Mouse (Mus musculus) left cerebral cortex, adult 18-20 months (tissue): Measurements from ENCODE around the gene Zfyve28. TPM values are rescaled to one million over a fixed set of nuclear protein-coding genes. Genes with fewer than 3 reads are reported as not detected.

Experiments used
- DNase-seq, 2 experiments: peaks; one replicate each; pipeline ENCODE4 v3.0.0; 2021 to 2022; ENCODE audit warnings: low spot score in 2 of 2, mixed read lengths in 1 of 2
- total RNA-seq, 2 experiments: library from RNA; stranded (reverse); gene quantifications; 2 replicates each; pipeline ENCODE4 v1.2.3; 2021

The Zfyve28 gene
- total RNA-seq, 2 experiments from 2014 or later, result 48.2 to 55.0 TPM

DNA sequence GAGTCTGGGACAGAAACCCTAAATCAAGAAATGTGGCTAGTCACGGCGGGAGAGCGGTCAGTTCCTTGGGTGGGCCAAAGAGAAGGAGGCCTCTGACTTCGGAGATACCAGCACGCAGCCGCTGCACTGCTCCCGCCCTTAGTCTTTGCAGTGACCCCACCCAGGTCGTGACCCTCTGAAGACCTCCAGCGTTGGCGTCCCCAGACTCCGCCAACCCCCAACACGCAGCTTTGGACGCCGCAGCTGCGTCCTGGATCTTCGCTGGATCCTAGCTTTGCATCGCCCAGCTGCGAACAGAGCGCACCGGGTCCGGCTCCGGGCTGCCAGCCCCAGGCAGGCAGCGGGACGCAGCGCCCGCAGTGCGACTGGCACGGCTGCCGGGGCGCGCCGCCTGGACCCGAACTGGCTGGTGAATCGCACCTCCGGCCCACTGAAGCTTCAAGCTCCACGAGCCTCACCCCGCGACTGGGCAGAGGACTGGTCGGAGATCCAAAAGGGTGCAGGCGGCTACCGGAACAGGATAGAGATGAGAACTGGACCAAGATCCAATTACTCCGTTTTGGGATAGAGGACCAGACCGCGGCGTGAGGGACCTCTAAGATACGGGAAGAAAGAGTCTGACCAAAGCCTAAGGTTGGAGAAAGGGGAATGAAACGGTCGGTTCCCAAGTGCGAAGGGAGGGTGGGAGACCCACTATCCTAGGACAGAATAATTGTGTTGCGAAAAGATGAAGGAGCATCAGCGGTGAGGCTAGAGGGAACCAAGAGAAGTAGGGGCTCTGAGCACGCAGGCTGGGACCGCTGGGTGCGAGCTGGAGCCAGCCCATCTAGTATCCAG, 1.0 kb downstream of the Zfyve28 start:
- peak in 1 of 2 experiments; percentile 41 for DNase-seq

DNA sequence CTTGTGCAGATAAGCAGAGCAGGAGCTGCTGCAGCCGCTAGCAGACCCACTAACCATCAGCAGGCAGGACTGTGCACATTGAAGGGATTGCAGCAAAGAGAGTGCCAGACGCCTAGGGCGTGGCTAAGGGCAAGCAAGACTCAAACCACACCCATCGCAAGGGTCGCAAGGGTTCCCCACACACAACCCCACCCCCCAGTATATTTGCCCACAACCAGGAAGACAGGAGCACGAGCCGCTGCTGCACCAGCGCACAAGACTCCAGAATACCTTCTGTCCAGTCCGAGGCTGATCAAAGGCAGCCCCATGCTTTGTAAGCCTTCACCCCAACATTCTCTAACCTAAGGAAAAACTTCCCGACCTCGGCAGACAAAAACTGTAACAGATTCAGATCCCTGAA, 1.7 kb downstream of the Zfyve28 start:
- no peak for DNase-seq

DNA sequence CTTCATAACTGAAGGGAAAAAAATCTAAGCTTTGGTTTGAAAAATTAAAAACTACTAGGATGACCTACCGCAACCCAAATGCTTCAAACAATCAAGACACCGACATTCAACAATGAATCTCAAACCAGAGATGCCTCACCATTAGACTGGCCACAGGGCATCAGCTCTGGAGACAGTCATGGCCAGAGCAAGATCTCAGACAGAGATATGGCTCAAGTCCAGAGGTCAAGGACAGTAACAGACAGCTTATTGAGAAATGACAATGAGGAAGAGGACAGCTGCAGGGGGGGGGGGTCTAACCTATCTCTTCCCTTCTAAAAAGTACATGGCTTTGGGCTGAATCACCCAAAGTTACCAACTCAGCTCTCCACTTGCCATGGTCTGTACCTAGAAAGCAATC, 3.0 kb downstream of the Zfyve28 start:
- no peak for DNase-seq

DNA sequence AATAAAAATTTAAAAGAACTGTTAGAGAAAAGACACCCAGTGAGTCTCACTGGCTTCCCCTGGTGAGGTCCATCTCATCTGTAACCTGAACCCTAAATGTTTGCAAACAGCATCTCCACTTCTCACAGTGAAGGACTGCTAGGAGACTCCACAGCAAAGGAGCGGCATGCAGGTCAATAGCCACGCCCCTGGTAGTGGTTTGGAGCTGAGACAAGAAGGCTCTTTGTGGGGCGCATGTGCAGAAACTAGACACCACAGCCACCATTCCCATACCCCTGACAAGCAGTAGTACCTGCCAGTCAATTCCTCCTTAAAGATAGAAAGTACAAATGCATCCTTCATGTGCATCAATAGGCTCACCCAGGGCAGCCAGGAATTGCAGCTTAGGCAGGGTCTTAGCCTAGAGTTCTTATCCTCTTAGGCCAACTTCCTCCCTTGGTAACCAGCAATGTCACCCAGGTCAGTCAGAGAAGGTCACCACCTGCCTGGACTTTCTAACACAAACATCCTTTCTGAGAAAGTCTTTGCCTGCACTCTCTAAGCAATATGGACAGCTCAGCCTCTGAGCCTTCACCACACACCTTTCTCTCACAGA, 4.0 kb downstream of the Zfyve28 start:
- no peak for DNase-seq

DNA sequence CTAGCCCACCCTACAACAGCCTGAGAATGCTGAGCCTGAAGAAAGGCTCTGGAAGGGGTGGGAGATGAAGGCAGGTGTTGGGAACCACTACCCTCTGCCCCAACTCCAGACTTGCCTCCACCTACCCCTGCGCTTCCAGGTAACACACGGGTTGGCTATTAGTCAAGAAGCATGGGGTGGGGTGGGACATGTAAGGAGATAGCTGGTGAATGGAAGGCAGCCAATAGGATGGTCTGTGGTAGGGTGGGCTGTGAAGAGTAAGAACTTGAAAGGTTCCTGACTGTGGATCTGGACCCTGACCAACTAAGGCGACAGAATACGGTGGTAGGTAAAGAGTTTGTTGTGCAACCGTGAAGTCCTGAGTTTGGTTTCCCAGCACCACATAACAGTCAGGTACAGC, 4.9 kb downstream of the Zfyve28 start:
- DNase-seq, result no peak

DNA sequence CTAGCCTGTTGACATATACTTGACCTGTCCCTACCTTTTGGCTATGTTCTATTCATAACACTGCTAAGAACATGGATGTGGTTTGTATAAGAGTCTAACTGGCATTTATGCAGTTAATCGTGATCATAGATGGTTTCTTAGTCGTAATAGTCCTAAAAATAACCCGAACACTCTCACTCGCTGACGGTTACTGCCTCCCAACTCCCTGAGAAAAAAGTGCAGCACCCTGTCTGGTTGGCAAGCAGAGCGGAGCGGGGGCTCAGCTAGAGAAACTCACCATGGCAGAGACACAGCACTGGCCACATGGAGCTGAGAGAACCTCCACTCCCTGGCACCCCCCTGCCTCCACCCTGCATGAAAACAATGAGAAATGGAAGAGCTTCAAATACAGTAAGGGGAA, 7.3 kb downstream of the Zfyve28 start:
- peak in 1 of 2 experiments; percentile 37 for DNase-seq

DNA sequence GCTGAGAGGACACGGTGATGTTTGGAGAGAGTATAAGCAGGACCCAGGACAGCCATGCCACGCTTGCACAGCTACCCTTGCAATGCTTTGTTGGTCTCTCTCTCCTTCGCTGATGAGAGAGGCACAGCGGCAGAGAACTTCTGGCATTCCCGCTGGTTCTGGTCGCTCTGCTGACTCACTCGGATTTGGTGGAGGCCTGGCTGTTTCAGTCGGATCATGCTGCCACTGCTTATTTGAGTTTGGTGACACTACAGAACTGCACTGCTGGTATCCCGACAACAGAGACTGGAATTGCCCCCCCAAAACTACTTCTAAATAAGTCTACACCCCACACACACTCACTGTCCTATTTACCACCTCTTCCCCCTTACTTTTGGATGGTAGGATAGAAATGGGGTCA, 9.0 kb downstream of the Zfyve28 start:
- DNase-seq, result peak in 1 of 2 experiments; percentile 31

DNA sequence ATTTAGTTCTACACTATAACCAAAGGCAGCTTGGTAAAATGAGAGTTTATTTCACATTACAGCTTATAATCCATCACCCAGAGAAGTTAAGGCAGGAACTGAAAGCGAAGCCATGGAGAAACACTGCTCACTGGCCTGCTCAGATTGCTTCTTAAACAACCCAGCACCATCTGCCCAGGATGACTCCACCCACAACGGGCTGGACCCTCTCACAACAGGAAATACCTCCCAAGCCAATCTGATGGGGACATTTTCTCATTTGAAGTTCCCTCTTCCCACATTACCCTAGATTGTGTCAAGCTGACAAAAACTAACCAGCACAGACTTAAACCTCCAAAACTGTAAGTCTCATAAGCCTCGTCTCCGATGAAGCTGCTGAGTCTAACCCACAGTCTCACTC, 10.2 kb downstream of the Zfyve28 start:
- DNase-seq, result no peak

DNA sequence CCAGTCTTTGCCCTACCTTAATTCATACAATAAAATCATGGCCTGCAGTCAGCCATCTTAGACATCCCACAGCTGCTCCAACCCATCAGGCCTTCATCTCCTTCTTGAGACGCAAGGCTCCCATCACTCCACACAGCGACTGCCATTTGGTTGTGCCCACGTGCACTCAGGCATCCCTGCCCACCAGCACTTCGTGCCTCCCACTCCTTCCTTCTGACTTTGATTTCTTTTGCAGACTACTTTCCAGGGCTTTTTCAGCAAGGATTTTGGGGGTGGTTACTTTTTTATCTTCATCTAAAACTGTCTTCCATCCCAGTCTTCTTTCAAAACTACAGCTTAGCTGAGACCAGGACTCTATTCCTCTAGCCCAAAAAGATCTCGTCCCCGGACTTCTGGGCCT, 11.5 kb downstream of the Zfyve28 start:
- DNase-seq, result peak; percentile 57 to 74

DNA sequence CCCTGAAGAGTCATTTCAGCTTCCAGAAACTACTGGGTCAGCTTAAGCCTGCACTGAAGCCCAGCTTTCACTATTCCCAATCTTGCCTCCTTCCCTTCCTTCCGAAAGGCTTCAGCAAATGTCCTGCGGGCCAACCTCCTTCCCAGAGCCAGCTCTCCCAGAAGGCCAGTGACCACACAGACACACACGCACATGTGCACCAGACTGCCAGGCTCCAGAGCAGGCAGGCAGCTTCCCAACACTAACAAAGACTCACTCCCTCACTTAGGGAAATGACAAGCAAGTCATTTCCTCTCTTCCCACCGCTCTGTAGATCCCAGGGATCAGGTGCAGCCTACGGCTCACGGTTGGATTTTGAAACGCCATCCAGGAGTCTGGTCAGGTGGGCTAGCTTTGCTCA, 12.1 kb downstream of the Zfyve28 start:
- no peak for DNase-seq

DNA sequence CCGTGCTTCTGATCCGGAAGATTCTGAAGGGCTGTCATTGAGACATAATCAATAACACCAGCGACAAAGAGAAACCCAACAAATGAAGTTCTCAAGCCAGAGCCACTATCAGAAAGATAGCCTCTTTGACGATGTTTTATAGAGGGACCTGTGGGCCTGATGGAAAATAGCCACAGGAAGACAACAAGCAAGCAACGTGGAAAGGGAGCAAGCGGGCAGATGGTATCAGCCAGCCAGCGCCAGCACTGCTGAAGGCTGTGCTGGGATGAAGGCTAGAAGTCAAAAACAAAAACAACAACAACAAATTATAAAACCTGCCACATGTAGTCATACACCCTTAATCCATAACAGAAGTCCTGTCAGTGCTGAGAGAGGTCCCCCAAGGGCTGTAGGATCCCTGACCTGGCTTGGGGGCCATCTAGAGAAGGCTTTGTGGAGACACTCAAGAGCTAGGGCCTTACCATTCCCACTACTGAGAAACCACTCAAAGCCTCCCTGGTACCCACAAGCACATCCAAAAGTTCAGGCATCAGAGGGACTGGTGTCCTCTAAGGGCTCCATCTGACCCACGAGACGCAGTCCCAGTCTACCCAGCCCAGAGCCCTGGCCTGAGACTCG, 13.5 kb downstream of the Zfyve28 start:
- DNase-seq, result no peak

DNA sequence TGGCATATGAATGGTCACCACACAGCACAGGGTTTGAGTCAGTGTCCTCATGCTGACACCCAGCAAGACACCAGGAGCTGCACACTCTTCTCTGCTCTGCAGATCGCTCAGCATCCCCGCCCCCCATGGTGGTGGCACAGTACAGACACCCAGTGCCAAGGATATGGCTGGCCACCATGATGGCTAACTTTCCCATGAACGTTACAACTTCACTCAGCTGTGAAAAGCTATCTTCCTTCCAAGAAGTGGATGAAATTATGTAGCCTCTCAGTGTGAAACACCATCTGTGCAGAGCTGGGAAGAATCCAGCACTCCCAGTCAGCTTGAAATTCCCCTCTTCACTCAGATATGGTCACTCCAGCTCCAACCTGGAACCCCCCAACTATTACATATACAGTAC, 14.0 kb downstream of the Zfyve28 start:
- peak; percentile 53 to 54 for DNase-seq

DNA sequence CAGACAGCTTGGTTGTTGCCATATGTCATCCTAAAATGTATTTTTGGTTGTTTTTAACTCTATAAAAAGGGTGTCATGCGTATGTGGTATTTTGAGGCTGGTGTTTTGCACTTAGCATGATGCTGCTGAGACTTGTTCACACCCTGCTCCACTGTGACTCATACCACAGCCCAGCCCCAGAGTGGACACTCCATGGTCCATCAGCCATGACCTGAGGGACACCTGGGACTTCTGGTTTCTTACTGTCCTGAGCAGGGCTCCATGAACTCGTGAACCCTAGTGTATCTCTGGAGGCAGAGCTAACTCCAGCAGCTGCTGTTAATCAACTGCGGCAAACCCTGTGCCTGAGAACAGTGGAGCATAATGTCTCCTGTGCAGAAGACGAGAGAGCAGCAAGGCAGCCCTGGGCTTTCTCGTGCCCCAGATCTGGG, 15.0 kb downstream of the Zfyve28 start:
- DNase-seq, result peak in 1 of 2 experiments; percentile 50

DNA sequence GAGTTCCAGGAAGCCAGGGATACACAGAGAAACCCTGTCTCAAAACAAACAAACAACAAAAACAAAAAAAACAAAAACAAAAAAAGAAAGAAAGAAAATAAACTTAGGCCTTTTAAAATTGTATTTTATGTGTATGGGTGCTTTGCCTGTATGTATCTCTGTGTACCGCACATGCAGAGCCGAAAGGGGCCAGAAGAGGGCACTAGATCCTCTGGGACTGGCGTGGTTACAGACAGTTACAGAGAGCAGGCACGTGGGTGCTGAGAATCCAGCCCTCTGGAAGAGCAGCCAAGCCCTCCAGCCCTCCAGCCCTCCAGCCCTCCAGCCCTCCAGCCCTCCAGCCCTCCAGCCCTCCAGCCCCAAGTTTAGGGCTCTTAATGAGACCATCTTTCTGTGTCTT, 16.5 kb downstream of the Zfyve28 start:
- DNase-seq, result no peak

DNA sequence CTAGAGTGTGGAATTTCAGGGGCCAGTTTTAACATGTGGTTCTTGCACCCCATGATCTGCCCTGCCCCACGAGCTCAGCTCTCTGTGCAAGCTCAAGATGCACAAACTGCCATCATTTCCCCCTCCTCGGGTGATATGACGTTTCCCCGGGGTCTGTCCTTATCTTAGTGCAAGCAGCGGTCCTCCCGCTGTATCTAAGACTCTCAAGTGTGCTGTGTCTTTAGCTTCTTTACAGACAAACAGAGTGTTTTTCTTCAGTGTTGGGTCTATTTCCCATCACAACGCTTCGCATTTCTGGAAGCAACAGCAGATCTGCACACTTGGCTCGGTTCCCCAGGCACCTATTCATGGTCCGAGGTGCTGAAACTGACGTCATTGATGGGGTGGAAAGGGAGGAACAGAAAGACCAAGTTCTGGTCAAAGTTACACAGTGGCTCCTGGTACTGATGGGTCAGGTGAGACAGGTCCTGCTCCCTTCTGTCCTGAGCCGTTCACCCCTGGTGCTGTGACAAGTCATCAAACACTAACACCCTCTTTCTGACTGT, 18.3 kb downstream of the Zfyve28 start:
- DNase-seq, result no peak

DNA sequence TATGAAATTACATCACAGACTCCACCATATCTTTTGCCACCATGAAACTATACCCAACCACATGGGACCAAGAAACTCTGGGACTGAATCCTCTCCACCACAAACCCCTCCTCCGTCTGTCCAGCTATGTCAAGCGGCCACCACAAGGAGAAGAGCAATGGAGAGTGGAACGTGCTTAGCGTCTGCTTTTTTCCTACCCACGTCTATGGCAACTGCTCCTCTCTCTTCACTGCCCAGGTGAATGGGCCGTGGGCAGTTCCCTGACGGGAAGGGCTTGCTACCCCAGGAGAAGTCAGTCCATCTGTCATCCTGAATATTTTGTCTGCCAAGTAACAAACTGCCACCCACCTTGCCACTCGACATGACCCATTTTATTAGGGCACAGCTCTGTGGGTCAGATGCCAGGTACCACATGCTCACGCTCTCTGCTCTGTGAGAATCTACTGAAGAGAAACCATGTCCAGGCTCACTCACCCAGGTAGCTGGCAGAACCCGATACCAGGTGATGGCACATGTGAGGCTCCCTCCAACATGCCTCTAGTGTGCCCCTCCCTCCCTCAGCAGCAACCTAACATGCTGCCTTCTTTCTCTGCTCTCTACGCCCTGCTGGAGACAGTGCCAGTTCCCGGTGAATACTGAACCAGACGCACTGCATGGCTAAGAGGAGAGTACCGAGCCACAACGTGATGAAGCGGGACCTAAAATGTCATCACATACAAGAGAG, 18.9 kb downstream of the Zfyve28 start:
- DNase-seq, result no peak

DNA sequence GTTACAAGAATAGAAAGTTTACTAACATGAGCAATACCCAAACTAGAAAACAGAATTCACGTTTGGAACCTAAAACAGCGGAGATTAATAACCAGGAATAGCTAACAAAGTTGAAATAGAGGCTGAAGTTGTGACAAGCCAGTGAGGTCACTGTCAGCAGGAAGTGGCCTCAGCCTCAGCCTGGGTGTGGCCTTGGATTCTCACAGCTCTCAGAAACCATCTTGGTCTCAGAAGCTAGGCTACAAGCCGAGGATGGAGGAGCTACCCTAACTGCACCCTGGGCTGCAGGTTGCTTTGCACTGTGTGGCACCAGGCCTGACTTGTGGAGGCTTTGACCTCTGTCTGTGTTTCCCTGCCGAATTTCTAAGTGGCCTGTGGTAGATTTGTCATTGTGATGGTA, 22.2 kb downstream of the Zfyve28 start:
- DNase-seq, result no peak

DNA sequence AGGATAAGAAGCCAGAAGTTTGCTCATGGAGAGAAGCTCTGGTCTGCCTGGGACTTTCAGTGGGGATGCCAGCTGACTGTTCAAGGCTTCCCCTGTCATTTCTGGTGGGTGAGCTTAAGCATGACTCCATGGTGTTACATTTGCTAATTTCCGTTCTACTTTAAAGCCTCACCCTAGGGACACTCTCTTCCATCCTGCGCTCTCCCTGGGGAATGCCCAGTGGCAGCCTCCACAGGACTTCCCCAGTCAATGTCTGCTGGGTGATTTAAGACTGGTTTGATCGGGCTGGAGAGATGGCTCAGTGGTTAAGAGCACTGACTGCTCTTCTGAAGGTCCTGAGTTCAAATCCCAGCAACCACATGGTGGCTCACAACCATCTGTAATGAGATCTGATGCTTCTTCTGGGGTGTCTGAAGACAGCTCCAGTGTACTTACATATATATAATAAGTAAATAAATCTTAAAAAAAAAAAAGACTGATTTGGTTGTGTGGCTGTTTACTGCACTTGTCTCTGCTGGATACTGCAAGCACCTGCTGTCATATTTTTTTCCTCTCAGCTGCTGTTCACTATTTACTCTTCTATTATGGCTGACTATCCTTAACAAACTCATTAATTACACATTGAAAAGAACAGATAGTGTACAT, 29.0 kb downstream of the Zfyve28 start:
- no peak for DNase-seq

DNA sequence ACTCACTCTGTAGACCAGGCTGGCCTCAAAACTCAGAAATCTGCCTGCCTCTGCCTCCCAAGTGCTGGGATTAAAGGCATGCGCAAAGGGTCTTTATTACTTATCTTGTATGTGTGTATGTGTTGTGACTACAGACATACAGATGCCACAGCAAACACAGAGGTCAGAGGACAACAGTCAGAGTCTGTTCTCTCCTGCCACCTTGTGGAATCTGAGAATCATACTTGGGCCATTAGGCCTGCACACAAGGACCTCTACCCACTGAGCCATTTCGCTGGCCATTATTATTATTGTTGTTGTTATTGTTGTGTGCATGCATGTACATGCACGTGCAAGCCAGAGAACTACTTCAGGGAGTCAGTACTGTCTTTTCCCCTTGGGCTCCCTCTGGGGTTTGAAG, 33.1 kb downstream of the Zfyve28 start:
- DNase-seq, result no peak

DNA sequence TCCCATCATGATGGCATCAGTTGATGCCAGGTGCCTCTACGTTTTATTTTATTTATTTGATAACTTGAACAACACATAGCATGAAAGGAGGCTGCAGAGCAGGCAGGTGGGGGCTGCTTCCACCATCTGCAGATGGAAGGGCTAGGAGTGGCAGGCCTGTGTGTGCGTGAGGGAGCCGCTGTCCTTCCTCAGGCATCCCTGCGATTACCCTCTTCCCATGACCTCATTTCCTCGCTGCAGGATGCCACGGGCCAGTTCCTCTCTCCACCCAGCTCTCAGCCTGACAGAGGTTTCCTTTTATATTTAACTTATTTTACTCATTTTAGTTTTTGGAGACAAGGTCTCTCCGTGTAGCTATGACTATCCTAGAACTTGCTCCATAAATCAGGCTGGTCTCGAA, 33.9 kb downstream of the Zfyve28 start:
- DNase-seq, result no peak

DNA sequence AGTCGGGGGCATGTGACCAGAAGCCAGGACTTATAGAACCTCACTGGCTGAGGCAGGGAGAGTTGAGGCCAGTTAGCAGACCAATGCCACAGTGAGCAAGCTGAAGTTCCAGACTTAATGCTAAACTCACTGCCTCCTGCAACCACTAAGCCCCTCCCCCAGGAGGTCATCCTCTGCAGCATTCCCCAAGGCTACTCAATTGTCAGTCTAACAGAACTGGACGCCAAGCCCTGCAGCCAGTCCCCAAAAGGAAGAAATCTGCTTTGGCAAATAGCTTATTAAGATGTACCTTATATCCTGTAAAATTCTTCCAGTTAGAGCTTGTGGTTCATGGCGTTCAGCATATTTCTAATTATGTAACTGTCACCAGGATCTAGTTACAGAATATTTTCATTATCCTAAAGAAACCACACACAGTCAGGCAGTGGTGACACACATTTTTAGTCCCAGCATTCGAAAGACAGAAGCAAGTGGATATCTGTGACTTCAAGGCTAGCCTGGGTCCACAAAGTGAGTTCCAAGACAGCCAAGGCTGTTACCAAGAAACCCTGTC, 35.2 kb downstream of the Zfyve28 start:
- no peak for DNase-seq
